Mouse (Mus musculus) hindlimb bud, embryonic 11.5 days (tissue): ENCODE results near the gene Usp29.
"Not testable (repeated sequence)": the region's sequence is repeated elsewhere in the genome, so short reads cannot be mapped to it uniquely, and the experiment has no call there.

Source experiments
- DNase-seq: peaks from one replicate; pipeline ENCODE4 v3.0.0-alpha.2; 2012; ENCODE audit warnings: low read depth, low spot score; ENCODE audit errors: extremely low spot score

Usp29 gene

GRCm38 (mm10) chr7:6868831-6869230 lies 138.5 kb downstream of the Usp29 start:
- DNase-seq: no peak

- no peak for DNase-seq
Observed at GRCm38 (mm10) chr7:6869556-6869955, 139.2 kb downstream of the Usp29 start.

- DNase-seq: no peak
Observed at GRCm38 (mm10) chr7:6874448-6874847, 144.1 kb downstream of the Usp29 start.

GRCm38 (mm10) chr7:6878202-6878601 lies 147.8 kb downstream of the Usp29 start:
- no peak for DNase-seq

GRCm38 (mm10) chr7:6878849-6879248 lies 148.5 kb downstream of the Usp29 start:
- not testable (repeated sequence) for DNase-seq

GRCm38 (mm10) chr7:6879512-6880164 lies 149.3 kb downstream of the Usp29 start:
- DNase-seq: no peak

GRCm38 (mm10) chr7:6880918-6881317 lies 150.5 kb downstream of the Usp29 start:
- DNase-seq: not testable (repeated sequence)

GRCm38 (mm10) chr7:6881473-6882046 lies 151.2 kb downstream of the Usp29 start:
- DNase-seq: no peak

- no peak for DNase-seq
Observed at GRCm38 (mm10) chr7:6883376-6884147, 153.2 kb downstream of the Usp29 start.

GRCm38 (mm10) chr7:6885416-6885815 lies 155.0 kb downstream of the Usp29 start:
- DNase-seq: no peak

- DNase-seq: no peak
Observed at GRCm38 (mm10) chr7:6886896-6887295, 156.5 kb downstream of the Usp29 start.

- DNase-seq: no peak
Observed at GRCm38 (mm10) chr7:6889871-6890270, 159.5 kb downstream of the Usp29 start.

GRCm38 (mm10) chr7:6891206-6891605 lies 160.8 kb downstream of the Usp29 start:
- no peak for DNase-seq

GRCm38 (mm10) chr7:6897021-6897420 lies 166.6 kb downstream of the Usp29 start:
- not testable (repeated sequence) for DNase-seq

- no peak for DNase-seq
Observed at GRCm38 (mm10) chr7:6900672-6901071, 170.3 kb downstream of the Usp29 start.

GRCm38 (mm10) chr7:6903489-6903888 lies 173.1 kb downstream of the Usp29 start:
- DNase-seq: no peak

- no peak for DNase-seq
Observed at GRCm38 (mm10) chr7:6910527-6910926, 180.1 kb downstream of the Usp29 start.

GRCm38 (mm10) chr7:6911731-6912130 lies 181.4 kb downstream of the Usp29 start:
- no peak for DNase-seq

GRCm38 (mm10) chr7:6913439-6914380 lies 183.3 kb downstream of the Usp29 start:
- peak; percentile 49 for DNase-seq

GRCm38 (mm10) chr7:6917126-6917525 lies 186.7 kb downstream of the Usp29 start:
- no peak for DNase-seq

- DNase-seq: no peak
Observed at GRCm38 (mm10) chr7:6918267-6918666, 187.9 kb downstream of the Usp29 start.
